Mouse (Mus musculus): ENCODE data around the gene H2-T23. TPM values are rescaled to one million over a fixed set of nuclear protein-coding genes. Genes with fewer than 3 reads are reported as not detected.
"Not testable (repeated sequence)": the region's sequence is repeated elsewhere in the genome, so short reads cannot be mapped to it uniquely, and the experiment has no call there.

Gene H2-T23
- 8.4 and 10.6 TPM in 2 replicates for polyA plus RNA-seq (2014; fragmentation: Nextera tagmentation; extraction: Ambion mirVana)

- not testable (repeated sequence) for H3K36me3 ChIP-seq (ENCODE audit: control insufficient read depth, insufficient read depth, low read length); H3K27me3 ChIP-seq (ENCODE audit: control insufficient read depth, insufficient read depth, low read length); H3K4me1 ChIP-seq (ENCODE audit: control insufficient read depth, insufficient read depth, low read length); H3K9me3 ChIP-seq (ENCODE audit: control insufficient read depth, low read depth, low read length); H3K9ac ChIP-seq (replicated peaks; ENCODE audit: low read depth, low read length); H3K27ac ChIP-seq (ENCODE audit: low read length); ATAC-seq (ENCODE audit: insufficient number of reproducible peaks, insufficient read depth, low FRiP score, low read depth)
- H3K4me2 ChIP-seq (replicated peaks; ENCODE audit: low read depth, low read length): peak within 1 kb of the TSS; percentile 70
- peak within 1 kb of the TSS; percentile 37 for H3K4me3 ChIP-seq (ENCODE audit: low read depth, low read length)
- under 1% methylated on average over 25 of the region's 25 CpGs for WGBS
These were observed at the start of gene H2-T23 for GRCm38 (mm10) chr17:36032351-36032875. H2-T23 (minus strand) TSS chr17:36032855.

GRCm38 (mm10) chr17:36081901-36082300, 49.2 kb upstream of the H2-T23 start:
- H3K9me3 ChIP-seq (ENCODE audit: control insufficient read depth, low read depth, low read length); ATAC-seq (ENCODE audit: insufficient number of reproducible peaks, insufficient read depth, low FRiP score, low read depth): not testable (repeated sequence)

GRCm38 (mm10) chr17:36060829-36061228, 28.2 kb upstream of the H2-T23 start:
- H3K4me1 ChIP-seq (ENCODE audit: control insufficient read depth, insufficient read depth, low read length): no peaks in the 10 kb centered on the region
- 38% methylated on average over 2 of the region's 2 CpGs for WGBS
- ATAC-seq (ENCODE audit: insufficient number of reproducible peaks, insufficient read depth, low FRiP score, low read depth): no peak

More at GRCm38 (mm10) chr17:36081901-36082300, 49.2 kb upstream of the H2-T23 start:
- not testable (repeated sequence) for H3K36me3 ChIP-seq (ENCODE audit: control insufficient read depth, insufficient read depth, low read length); H3K4me1 ChIP-seq (ENCODE audit: control insufficient read depth, insufficient read depth, low read length); H3K4me2 ChIP-seq (replicated peaks; ENCODE audit: low read depth, low read length); H3K9ac ChIP-seq (replicated peaks; ENCODE audit: low read depth, low read length); H3K27ac ChIP-seq (ENCODE audit: low read length); H3K27me3 ChIP-seq (ENCODE audit: control insufficient read depth, insufficient read depth, low read length); H3K4me3 ChIP-seq (ENCODE audit: low read depth, low read length)

GRCm38 (mm10) chr17:36058362-36058761, 25.7 kb upstream of the H2-T23 start, which contains the start of gene Gm11127:
Gm11127 (minus strand) TSS chr17:36058371.
- 69% methylated on average over 1 of the region's 1 CpGs for whole genome bisulfite sequencing
- H3K4me3 ChIP-seq (ENCODE audit: low read depth, low read length); H3K4me2 ChIP-seq (replicated peaks; ENCODE audit: low read depth, low read length); H3K27ac ChIP-seq (ENCODE audit: low read length); H3K27me3 ChIP-seq (ENCODE audit: control insufficient read depth, insufficient read depth, low read length); H3K9me3 ChIP-seq (ENCODE audit: control insufficient read depth, low read depth, low read length); H3K36me3 ChIP-seq (ENCODE audit: control insufficient read depth, insufficient read depth, low read length); H3K9ac ChIP-seq (replicated peaks; ENCODE audit: low read depth, low read length); H3K4me1 ChIP-seq (ENCODE audit: control insufficient read depth, insufficient read depth, low read length); ATAC-seq (ENCODE audit: insufficient number of reproducible peaks, insufficient read depth, low FRiP score, low read depth): not testable (repeated sequence)

More at GRCm38 (mm10) chr17:36060829-36061228, 28.2 kb upstream of the H2-T23 start:
- Histone ChIP-seq H3K4me3 (ENCODE audit: low read depth, low read length) (no peak overlapping the region), H3K9ac (replicated peaks; ENCODE audit: low read depth, low read length) (no peak overlapping the region), H3K9me3 (ENCODE audit: control insufficient read depth, low read depth, low read length) (no peaks in the 10 kb centered on the region), H3K4me2 (replicated peaks; ENCODE audit: low read depth, low read length) (no peak overlapping the region), H3K27me3 (ENCODE audit: control insufficient read depth, insufficient read depth, low read length) (no peaks in the 10 kb centered on the region), H3K27ac (ENCODE audit: low read length) (no peak overlapping the region), H3K36me3 (ENCODE audit: control insufficient read depth, insufficient read depth, low read length) (no peaks in the 10 kb centered on the region)

GRCm38 (mm10) chr17:36057927-36058326, 25.3 kb upstream of the H2-T23 start:
- not testable (repeated sequence) for ATAC-seq (ENCODE audit: insufficient number of reproducible peaks, insufficient read depth, low FRiP score, low read depth); H3K4me2 ChIP-seq (replicated peaks; ENCODE audit: low read depth, low read length); H3K9me3 ChIP-seq (ENCODE audit: control insufficient read depth, low read depth, low read length); H3K9ac ChIP-seq (replicated peaks; ENCODE audit: low read depth, low read length); H3K36me3 ChIP-seq (ENCODE audit: control insufficient read depth, insufficient read depth, low read length); H3K4me3 ChIP-seq (ENCODE audit: low read depth, low read length); H3K27ac ChIP-seq (ENCODE audit: low read length); H3K27me3 ChIP-seq (ENCODE audit: control insufficient read depth, insufficient read depth, low read length); H3K4me1 ChIP-seq (ENCODE audit: control insufficient read depth, insufficient read depth, low read length)
- 84% methylated on average over 23 of the region's 25 CpGs for WGBS

- peak overlapping the region; percentile 58 for H3K4me2 ChIP-seq (replicated peaks; ENCODE audit: low read depth, low read length)
- no peaks in the 10 kb centered on the region for H3K4me1 ChIP-seq (ENCODE audit: control insufficient read depth, insufficient read depth, low read length)
- no peak overlapping the region for H3K27ac ChIP-seq (ENCODE audit: low read length)
- H3K36me3 ChIP-seq (ENCODE audit: control insufficient read depth, insufficient read depth, low read length): no peaks in the 10 kb centered on the region
- 79% methylated on average over 3 of the region's 3 CpGs for WGBS
- H3K9ac ChIP-seq (replicated peaks; ENCODE audit: low read depth, low read length): no peak overlapping the region
- no peak for ATAC-seq (ENCODE audit: insufficient number of reproducible peaks, insufficient read depth, low FRiP score, low read depth)
- H3K4me3 ChIP-seq (ENCODE audit: low read depth, low read length): peak overlapping the region; percentile 31
- no peaks in the 10 kb centered on the region for H3K9me3 ChIP-seq (ENCODE audit: control insufficient read depth, low read depth, low read length)
- no peaks in the 10 kb centered on the region for H3K27me3 ChIP-seq (ENCODE audit: control insufficient read depth, insufficient read depth, low read length)
These were observed 10.6 kb upstream of the H2-T23 start for GRCm38 (mm10) chr17:36043286-36043685.

GRCm38 (mm10) chr17:36042610-36043169, 10.0 kb upstream of the H2-T23 start, which contains the start of the genes H2-T22 and Gm6034:
H2-T22 (minus strand) TSS chr17:36042747.
Gm6034 (plus strand) TSS chr17:36042961.
- peak within 1 kb of the TSS; percentile 31 for H3K4me3 ChIP-seq (ENCODE audit: low read depth, low read length)
- peak within 1 kb of the TSS; percentile 25; the same call in 1 of the 2 replicates for H3K9ac ChIP-seq (replicated peaks; ENCODE audit: low read depth, low read length)
- H3K4me1 ChIP-seq (ENCODE audit: control insufficient read depth, insufficient read depth, low read length); H3K9me3 ChIP-seq (ENCODE audit: control insufficient read depth, low read depth, low read length); H3K27me3 ChIP-seq (ENCODE audit: control insufficient read depth, insufficient read depth, low read length); H3K36me3 ChIP-seq (ENCODE audit: control insufficient read depth, insufficient read depth, low read length): not testable (repeated sequence)
- H3K4me2 ChIP-seq (replicated peaks; ENCODE audit: low read depth, low read length): peak within 1 kb of the TSS; percentile 58
- peak; percentile 94 for ATAC-seq (ENCODE audit: insufficient number of reproducible peaks, insufficient read depth, low FRiP score, low read depth)
- peak within 1 kb of the TSS; percentile 22; the same call in 1 of the 2 replicates for H3K27ac ChIP-seq (ENCODE audit: low read length)
- WGBS: under 1% methylated on average over 12 of the region's 12 CpGs

- not testable (repeated sequence) for H3K27me3 ChIP-seq (ENCODE audit: control insufficient read depth, insufficient read depth, low read length); H3K27ac ChIP-seq (ENCODE audit: low read length); H3K9me3 ChIP-seq (ENCODE audit: control insufficient read depth, low read depth, low read length); H3K4me1 ChIP-seq (ENCODE audit: control insufficient read depth, insufficient read depth, low read length); H3K36me3 ChIP-seq (ENCODE audit: control insufficient read depth, insufficient read depth, low read length)
- H3K9ac ChIP-seq (replicated peaks; ENCODE audit: low read depth, low read length): peak overlapping the region; percentile 25; the same call in 1 of the 2 replicates
- peak overlapping the region; percentile 58 for H3K4me2 ChIP-seq (replicated peaks; ENCODE audit: low read depth, low read length)
- 0% methylated on average over 19 of the region's 19 CpGs for WGBS
- H3K4me3 ChIP-seq (ENCODE audit: low read depth, low read length): peak overlapping the region; percentile 31
- ATAC-seq (ENCODE audit: insufficient number of reproducible peaks, insufficient read depth, low FRiP score, low read depth): peak; percentile 62; the same call in 1 of the 2 replicates
These were observed 9.4 kb upstream of the H2-T23 start for GRCm38 (mm10) chr17:36042055-36042454.
